Mouse (Mus musculus) midbrain, embryonic 15.5 days (tissue): ENCODE measurements at regions not wholly inside any gene's neighbourhood (a gene's known extent, or its start where the extent isn't known, plus 50 kb on each side); places are given as distances from the start of the nearest gene placed in this dataset.
"Not testable (repeated sequence)": the region's sequence is repeated elsewhere in the genome, so short reads cannot be mapped to it uniquely, and the experiment has no call there.

Experiments used
- ATAC-seq: fragments of 200-750 bp; cut with Nextera tagmentation; replicated peaks from 2 replicates; pipeline ENCODE4 v1.8.0; 2017; ENCODE audit warnings: moderate TSS enrichment
- H3K27ac ChIP-seq: fragments of 300-500 bp; sonication (generic); 2 replicates; pipeline ENCODE4 v1.5.1; 2015; ENCODE audit warnings: mild to moderate bottlenecking, inconsistent platforms
- H3K27me3 ChIP-seq: fragments of 300-500 bp; sonication (generic); replicated peaks from 2 replicates; pipeline ENCODE4 v1.6.1; 2015; ENCODE audit warnings: inconsistent platforms
- H3K36me3 ChIP-seq: fragments of 300-500 bp; sonication (generic); replicated peaks from 2 replicates; pipeline ENCODE4 v1.6.1; 2015; ENCODE audit warnings: inconsistent platforms
- H3K4me1 ChIP-seq: fragments of 300-500 bp; sonication (generic); 2 replicates; pipeline ENCODE4 v1.6.1; 2015; ENCODE audit warnings: inconsistent platforms
- H3K4me2 ChIP-seq: fragments of 300-500 bp; sonication (generic); 2 replicates; pipeline ENCODE4 v1.6.1; 2015; ENCODE audit warnings: inconsistent platforms, mild to moderate bottlenecking, moderate library complexity
- H3K4me3 ChIP-seq: fragments of 300-500 bp; sonication (generic); 2 replicates; pipeline ENCODE4 v1.5.1; 2015; ENCODE audit warnings: mild to moderate bottlenecking, inconsistent platforms
- H3K9ac ChIP-seq: fragments of 300-500 bp; sonication (generic); 2 replicates; pipeline ENCODE4 v1.6.1; 2015; ENCODE audit warnings: mild to moderate bottlenecking, inconsistent platforms
- H3K9me3 ChIP-seq: fragments of 300-500 bp; sonication (generic); 2 replicates; pipeline ENCODE4 v1.6.1; 2016; ENCODE audit warnings: inconsistent platforms
- WGBS: fragments of 180-500 bp; shearing (Covaris S2); methylation state at CpG from one replicate; pipeline ENCODE4 v1.1.7; 2015; ENCODE audit warnings: mixed read lengths; 5-methylcytosine and 5-hydroxymethylcytosine counted together

DNA sequence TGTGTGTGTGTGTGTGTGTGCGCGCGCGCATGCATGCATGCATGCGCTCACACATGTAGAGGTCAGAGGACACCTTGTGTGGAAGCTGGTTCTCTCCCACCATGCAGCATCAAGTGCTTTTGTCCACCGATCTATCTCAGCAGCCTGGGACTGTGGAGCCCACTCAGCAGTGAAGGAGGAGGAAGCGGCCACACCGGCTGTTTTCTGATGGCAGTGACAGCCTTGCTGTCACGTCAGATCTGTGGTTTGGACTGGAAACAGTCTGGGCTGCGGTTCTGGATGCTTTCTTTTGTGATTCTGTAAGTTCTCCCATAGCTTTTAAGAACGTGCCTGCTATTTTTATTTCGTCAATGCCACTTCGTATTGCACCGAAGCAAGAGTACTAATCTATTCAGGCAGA, 84.0 kb upstream of the Arl4c start:
- H3K4me2 ChIP-seq = no peak overlapping the region
- H3K4me1 ChIP-seq = 0 out of 2 replicates have a peak, but pooled peaks cover 4% of the 10 kb centered on the region
- H3K9me3 ChIP-seq = no peaks in the 10 kb centered on the region
- no peak overlapping the region for H3K4me3 ChIP-seq
- WGBS = 88% methylated on average over 14 of the region's 14 CpGs
- no peak overlapping the region for H3K9ac ChIP-seq
- 0 out of 2 replicates have a peak, but pooled peaks cover under 1% of the 10 kb centered on the region for H3K27me3 ChIP-seq
- no peak overlapping the region for H3K27ac ChIP-seq
- no peaks in the 10 kb centered on the region for H3K36me3 ChIP-seq
- no peak for ATAC-seq

DNA sequence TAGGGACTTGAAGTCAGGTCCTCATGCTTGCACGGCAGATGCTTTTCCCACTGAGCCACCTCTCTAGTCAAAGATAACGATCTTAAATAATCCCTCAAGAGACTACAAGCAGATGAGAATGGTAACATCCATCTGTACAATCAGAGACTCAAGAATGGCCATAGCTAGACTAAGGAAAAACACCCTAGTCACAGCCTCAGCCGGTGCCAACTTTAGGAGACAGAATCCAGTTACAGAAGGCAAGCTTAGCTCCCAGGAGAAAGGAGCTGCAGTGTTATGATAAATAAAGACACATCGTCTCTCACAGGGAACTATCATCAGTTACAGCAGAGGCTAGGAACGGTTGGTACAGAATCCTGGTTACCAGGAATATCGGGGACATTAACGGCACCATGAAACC, 88.7 kb upstream of the Arl4c start:
- Histone ChIP-seq H3K4me2 (no peak overlapping the region), H3K4me1 (no peaks in the 10 kb centered on the region), H3K9ac (no peak overlapping the region), H3K27me3 (no peaks in the 10 kb centered on the region), H3K9me3 (no peaks in the 10 kb centered on the region), H3K27ac (no peak overlapping the region), H3K4me3 (no peak overlapping the region), H3K36me3 (no peaks in the 10 kb centered on the region)
- ATAC-seq = no peak
- WGBS = 80% methylated on average over 7 of the region's 7 CpGs

DNA sequence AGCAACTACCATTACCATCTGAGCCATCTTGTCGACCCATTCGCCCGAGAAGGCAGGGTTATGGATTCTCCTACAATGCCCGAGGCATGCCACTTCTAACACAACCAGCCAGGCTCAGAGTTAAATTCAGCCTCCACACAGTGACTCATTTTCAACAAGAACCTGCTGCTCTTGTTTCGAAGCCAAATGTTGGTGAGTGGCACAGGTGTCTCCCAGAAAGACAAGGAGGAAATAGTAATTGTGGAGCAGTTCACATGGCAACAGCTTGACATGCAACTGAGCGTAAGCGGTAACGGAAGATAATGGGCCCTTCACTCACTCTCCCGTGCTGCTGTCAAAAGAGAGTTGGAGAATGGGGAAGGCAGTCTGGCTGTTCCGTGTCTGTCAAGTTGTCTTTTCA, 92.9 kb upstream of the Arl4c start:
- no peak for ATAC-seq
- Histone ChIP-seq H3K4me2 (no peak overlapping the region), H3K4me3 (no peak overlapping the region), H3K27me3 (no peaks in the 10 kb centered on the region), H3K9me3 (no peaks in the 10 kb centered on the region), H3K36me3 (no peaks in the 10 kb centered on the region), H3K4me1 (peaks cover 11% of the 10 kb centered on the region), H3K27ac (no peak overlapping the region), H3K9ac (no peak overlapping the region)
- WGBS = 70% methylated on average over 10 of the region's 10 CpGs

DNA sequence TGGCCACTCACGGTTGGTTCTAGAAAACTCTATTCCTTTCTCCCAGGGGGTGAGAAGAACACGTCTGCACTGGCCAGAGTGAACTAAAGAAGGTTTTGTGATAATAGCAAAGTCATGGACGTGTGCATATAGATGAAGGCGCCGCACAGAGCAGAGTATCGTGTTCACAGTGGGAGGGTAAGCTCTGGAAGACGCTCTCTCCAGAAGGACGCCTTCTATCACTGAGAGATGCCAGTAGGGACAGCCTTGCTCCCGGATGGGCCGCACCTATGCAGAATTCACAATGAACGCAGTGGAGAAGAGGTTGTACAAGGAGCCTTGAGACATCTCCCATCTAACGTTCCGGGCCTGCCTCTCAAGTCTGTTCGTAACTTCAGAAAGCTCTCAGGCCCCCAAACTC, 96.5 kb upstream of the Arl4c start:
- no peak overlapping the region for H3K9ac ChIP-seq
- no peak overlapping the region for H3K4me3 ChIP-seq
- no peak for ATAC-seq
- H3K27ac ChIP-seq = no peak overlapping the region
- peaks cover 14% of the 10 kb centered on the region for H3K4me1 ChIP-seq
- H3K4me2 ChIP-seq = no peak overlapping the region
- H3K36me3 ChIP-seq = no peaks in the 10 kb centered on the region
- 41% methylated on average over 14 of the region's 14 CpGs for WGBS
- no peaks in the 10 kb centered on the region for H3K27me3 ChIP-seq
- H3K9me3 ChIP-seq = no peaks in the 10 kb centered on the region

DNA sequence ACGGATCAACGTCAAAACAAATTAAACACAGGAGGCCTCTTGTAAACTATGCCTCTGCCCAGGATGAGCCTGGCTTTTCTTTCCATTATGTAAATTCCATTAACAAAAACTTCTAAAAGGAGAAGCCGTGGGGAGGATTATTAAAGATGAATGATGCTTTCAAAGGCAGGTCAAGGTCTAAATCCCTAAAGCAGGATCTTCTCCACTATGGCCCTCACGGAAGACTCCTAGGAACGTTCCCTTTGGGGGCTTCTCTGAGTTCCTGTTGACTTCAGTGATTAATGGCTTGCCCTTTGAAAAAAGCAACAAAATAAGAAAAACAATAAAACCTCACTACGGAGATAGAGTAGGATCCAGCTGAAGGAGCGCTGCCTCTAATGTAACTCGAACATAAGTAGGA, 96.9 kb upstream of the Arl4c start:
- Histone ChIP-seq H3K4me3 (no peak overlapping the region), H3K4me1 (peaks cover 14% of the 10 kb centered on the region), H3K27ac (no peak overlapping the region), H3K9me3 (no peaks in the 10 kb centered on the region), H3K4me2 (no peak overlapping the region), H3K36me3 (no peaks in the 10 kb centered on the region), H3K27me3 (no peaks in the 10 kb centered on the region), H3K9ac (no peak overlapping the region)
- ATAC-seq = no peak
- WGBS = 26% methylated on average over 8 of the region's 8 CpGs

DNA sequence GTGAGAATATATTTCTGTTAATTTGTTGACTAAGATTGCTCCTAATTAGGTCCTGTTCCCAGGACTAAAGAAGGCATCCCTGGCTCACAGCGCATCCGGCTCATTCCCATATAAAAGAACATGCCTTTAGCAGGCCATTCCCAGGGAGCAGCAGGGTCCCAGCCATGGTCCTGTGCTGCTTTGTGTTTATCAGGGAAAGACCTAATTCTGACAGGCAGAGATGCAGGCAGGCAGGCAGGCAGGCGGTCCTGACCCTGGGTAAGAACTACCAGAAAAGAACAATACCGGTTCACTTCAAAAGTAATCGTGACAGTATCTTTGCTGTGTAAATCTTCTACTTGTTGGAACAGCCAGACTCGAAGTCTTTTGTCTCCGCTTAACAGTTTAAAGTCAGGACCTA, 97.3 kb upstream of the Arl4c start:
- H3K4me3 ChIP-seq = no peak overlapping the region

DNA sequence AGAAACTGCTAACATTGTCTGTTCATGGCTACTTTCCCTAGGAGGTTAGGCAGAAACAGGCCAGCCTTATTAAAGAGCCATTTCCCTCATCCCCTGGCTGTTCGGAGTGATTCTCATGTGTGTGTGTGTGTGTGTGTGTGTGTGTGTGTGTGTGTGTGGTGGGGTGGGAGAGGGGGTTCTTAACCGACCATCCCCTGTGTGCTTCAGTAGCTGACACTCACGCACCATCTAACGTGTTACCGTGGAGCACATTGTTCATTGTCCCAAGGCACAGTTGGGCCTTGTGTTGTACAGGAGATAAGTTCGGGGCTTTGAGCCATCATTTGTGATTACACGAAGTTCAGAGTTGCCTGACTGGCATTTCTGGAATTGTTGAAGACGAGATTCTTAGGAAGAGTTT, 97.8 kb upstream of the Arl4c start:
- 20% methylated on average over 8 of the region's 8 CpGs for WGBS
- Histone ChIP-seq H3K27ac (no peak overlapping the region), H3K4me3 (no peak overlapping the region), H3K36me3 (no peaks in the 10 kb centered on the region), H3K27me3 (no peaks in the 10 kb centered on the region), H3K4me2 (no peak overlapping the region), H3K9me3 (no peaks in the 10 kb centered on the region), H3K4me1 (peaks cover 14% of the 10 kb centered on the region), H3K9ac (no peak overlapping the region)
- 0 out of 2 replicates have a peak, but pooled peaks have one; percentile 27 for ATAC-seq

More for the DNA sequence above, 97.3 kb upstream of the Arl4c start:
- H3K4me2 ChIP-seq = no peak overlapping the region
- no peak overlapping the region for H3K9ac ChIP-seq
- ATAC-seq = no peak
- no peaks in the 10 kb centered on the region for H3K27me3 ChIP-seq
- 0 out of 2 replicates have a peak overlapping the region, but pooled peaks have one; percentile 39 for H3K27ac ChIP-seq
- no peaks in the 10 kb centered on the region for H3K36me3 ChIP-seq
- H3K9me3 ChIP-seq = no peaks in the 10 kb centered on the region
- 20% methylated on average over 7 of the region's 7 CpGs for WGBS
- H3K4me1 ChIP-seq = peaks cover 14% of the 10 kb centered on the region

DNA sequence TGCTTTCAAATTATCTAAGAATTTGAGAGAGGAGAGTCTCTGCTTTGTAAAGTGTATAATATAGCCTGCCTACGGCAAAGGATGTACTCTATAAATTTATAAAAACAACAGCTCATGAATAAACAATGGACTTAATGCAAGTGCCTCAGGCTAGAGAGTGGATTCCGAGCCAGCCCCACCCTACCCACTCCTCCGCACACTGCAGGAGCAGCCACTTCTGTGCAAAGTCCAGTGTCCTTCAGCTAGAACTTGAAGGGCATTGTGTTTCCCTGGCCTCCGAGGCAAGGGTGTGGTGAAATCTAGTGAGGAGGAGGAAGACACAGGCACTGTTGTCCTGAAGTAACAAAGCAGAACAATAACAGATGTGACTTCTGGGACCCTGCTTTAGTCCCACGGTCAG, 98.4 kb upstream of the Arl4c start:
- ATAC-seq = no peak
- WGBS = 39% methylated on average over 5 of the region's 5 CpGs
- H3K9me3 ChIP-seq = no peaks in the 10 kb centered on the region
- no peaks in the 10 kb centered on the region for H3K36me3 ChIP-seq
- no peak overlapping the region for H3K4me2 ChIP-seq
- H3K27ac ChIP-seq = no peak overlapping the region
- H3K4me3 ChIP-seq = no peak overlapping the region
- peaks cover 14% of the 10 kb centered on the region for H3K4me1 ChIP-seq
- no peaks in the 10 kb centered on the region for H3K27me3 ChIP-seq
- no peak overlapping the region for H3K9ac ChIP-seq

DNA sequence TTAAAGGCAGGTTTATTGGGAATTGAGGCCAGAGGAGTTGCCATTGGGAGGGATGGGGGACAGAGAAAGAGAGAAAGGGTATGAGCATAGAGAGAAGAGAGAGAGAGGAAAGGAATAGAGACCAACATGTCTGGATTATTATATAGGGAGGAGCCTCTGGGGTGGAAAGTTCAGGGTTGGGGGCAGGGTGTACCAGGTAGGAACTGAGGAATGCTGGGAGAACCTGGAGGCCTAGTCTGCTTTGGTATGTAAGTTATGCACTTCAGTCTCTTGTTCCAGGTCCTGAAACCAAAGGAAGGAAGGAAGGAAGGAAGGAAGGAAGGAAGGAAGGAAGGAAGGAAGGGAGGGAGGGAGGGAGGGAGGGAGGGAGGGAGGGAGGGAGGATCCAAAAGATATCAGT, 99.1 kb upstream of the Arl4c start:
- not testable (repeated sequence) for ATAC-seq, H3K36me3 ChIP-seq, H3K9ac ChIP-seq, H3K4me2 ChIP-seq, H3K4me3 ChIP-seq, H3K27ac ChIP-seq, H3K9me3 ChIP-seq, H3K27me3 ChIP-seq
- peaks cover 14% of the 10 kb centered on the region for H3K4me1 ChIP-seq

DNA sequence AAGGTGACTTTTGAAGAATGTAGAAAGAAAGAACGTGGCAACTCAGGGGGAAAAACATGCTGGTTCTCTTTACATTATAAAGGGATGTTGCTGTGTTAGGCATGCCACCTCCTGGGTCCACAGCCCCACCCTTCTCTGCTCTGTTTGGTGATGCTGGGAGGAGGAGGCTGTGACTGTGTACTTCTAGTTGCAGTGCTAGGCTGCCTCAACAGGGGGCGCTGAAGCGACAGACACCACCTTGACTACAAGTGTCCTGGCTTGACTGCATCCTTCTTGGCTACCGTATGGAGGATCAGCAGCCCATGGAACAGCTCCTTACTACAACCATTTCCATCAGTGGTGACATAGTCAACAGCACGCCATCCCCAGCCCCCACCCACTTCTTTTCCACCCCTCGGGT, 104.9 kb upstream of the Arl4c start:
- H3K9me3 ChIP-seq = no peaks in the 10 kb centered on the region
- no peaks in the 10 kb centered on the region for H3K36me3 ChIP-seq
- ATAC-seq = no peak
- no peaks in the 10 kb centered on the region for H3K27me3 ChIP-seq
- no peaks in the 10 kb centered on the region for H3K4me1 ChIP-seq
- no peak overlapping the region for H3K9ac ChIP-seq
- H3K4me3 ChIP-seq = no peak overlapping the region
- no peak overlapping the region for H3K27ac ChIP-seq
- H3K4me2 ChIP-seq = no peak overlapping the region
- 57% methylated on average over 6 of the region's 6 CpGs for WGBS

DNA sequence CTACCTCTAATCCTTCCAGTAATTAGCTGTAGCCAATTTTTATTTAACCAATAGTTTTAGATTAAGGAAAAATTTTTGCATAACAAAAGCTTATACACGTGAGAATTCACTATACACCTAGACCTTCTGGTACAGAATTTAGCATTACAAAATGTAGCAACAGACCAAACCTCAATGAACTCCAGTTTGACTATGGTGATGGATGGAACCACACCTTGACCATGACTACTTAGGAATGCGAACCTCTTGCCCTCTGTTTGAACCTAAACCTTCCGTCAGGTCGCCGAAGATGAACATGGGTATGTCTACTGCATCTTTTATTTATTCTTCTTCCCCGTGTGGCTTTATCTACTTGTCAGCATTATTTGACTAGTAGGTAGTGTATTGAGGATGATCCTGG, 105.9 kb upstream of the Arl4c start:
- Histone ChIP-seq H3K4me2 (no peak overlapping the region), H3K4me1 (peaks cover 2% of the 10 kb centered on the region), H3K36me3 (no peaks in the 10 kb centered on the region), H3K27me3 (no peaks in the 10 kb centered on the region), H3K4me3 (no peak overlapping the region), H3K27ac (no peak overlapping the region), H3K9ac (no peak overlapping the region), H3K9me3 (no peaks in the 10 kb centered on the region)
- no peak for ATAC-seq
- 92% methylated on average over 6 of the region's 6 CpGs for WGBS

DNA sequence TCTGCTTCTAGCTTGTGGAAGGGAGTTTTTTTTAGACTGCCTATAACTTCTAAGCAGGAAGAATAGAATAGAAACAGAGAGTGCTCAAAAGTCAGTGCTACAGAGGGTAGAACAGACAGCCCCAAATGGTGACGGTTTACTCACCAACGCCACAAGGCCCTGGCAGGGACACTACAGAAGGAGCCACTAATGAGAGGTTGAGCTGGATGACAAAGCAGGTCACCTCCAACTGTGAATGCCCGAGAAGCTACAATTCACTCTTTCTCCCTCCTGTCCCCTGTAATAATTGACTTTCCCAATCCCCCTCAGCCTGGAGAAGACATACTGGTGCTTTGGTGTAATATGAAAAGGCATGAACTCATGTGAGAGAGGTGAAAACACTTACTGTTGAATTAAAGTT, 106.5 kb upstream of the Arl4c start:
- peaks cover 8% of the 10 kb centered on the region for H3K4me1 ChIP-seq
- H3K4me3 ChIP-seq = no peak overlapping the region
- ATAC-seq = no peak
- no peaks in the 10 kb centered on the region for H3K27me3 ChIP-seq
- H3K36me3 ChIP-seq = no peaks in the 10 kb centered on the region
- no peak overlapping the region for H3K4me2 ChIP-seq
- no peak overlapping the region for H3K27ac ChIP-seq
- no peaks in the 10 kb centered on the region for H3K9me3 ChIP-seq
- no peak overlapping the region for H3K9ac ChIP-seq
- WGBS = 58% methylated on average over 3 of the region's 3 CpGs

DNA sequence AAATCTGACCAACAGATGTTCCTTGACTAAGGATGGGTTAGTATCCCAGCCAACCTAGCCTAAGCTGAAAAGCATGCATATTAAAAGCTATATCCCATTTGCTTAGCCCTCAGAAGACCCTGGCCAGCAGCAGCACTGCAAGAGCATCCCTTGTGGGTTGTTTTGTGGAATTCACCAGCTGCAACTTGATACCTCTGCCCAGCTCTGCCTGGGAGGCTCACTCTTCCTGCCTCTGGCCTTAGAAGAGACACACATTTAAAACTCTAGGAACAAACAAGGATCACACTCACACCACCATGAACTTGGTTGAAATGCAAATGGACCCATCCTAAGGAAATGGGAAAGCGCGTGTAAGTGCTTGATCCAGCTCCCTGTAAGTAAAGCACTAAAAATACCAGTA, 107.7 kb upstream of the Arl4c start:
- ATAC-seq = no peak
- Histone ChIP-seq H3K36me3 (no peaks in the 10 kb centered on the region), H3K9ac (no peak overlapping the region), H3K4me2 (no peak overlapping the region), H3K27me3 (no peaks in the 10 kb centered on the region), H3K4me1 (peaks cover 15% of the 10 kb centered on the region), H3K9me3 (no peaks in the 10 kb centered on the region), H3K27ac (no peak overlapping the region), H3K4me3 (no peak overlapping the region)
- WGBS = 75% methylated on average over 2 of the region's 2 CpGs

DNA sequence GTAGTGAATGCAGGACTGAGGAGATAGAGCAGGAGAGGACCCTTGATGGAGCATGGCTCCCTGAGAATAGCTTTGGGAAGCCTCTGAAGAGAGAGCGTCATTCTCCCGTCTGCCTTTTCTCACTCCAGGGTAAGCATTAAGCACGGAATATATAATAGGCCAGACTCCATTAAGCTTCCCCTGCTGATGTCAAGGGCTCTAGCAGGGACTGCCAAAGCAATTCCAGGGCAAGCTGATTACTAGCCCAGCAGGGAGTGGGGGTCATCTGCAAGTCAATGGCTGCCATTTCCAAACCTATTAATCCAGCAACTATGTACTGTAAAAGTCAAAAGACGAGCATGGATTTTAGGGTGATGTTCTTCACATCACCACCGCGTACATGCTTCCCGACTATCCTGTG, 111.2 kb upstream of the Arl4c start:
- Histone ChIP-seq H3K9ac (no peak overlapping the region), H3K4me1 (peaks cover 15% of the 10 kb centered on the region), H3K9me3 (no peaks in the 10 kb centered on the region), H3K36me3 (no peaks in the 10 kb centered on the region), H3K4me3 (no peak overlapping the region), H3K4me2 (no peak overlapping the region), H3K27ac (0 out of 2 replicates have a peak overlapping the region, but pooled peaks have one; percentile 39), H3K27me3 (no peaks in the 10 kb centered on the region)
- WGBS = 16% methylated on average over 7 of the region's 7 CpGs
- peak; percentile 50; the same call in 1 of the 2 replicates for ATAC-seq
